Mouse (Mus musculus) forebrain, embryonic 14.5 days (tissue): Measurements from ENCODE around the gene Pgpep1. TPM values are rescaled to one million over a fixed set of nuclear protein-coding genes. Genes with fewer than 3 reads are reported as not detected.
A peak's percentile ranks its signal among the peaks of the same experiment; 100 is the strongest.

Source experiments
- ATAC-seq: fragments of 200-750 bp; cut with Nextera tagmentation; 2 replicates; pipeline ENCODE4 v1.8.0; 2017; ENCODE audit warnings: mild to moderate bottlenecking, moderate library complexity
- DNase-seq: peaks from one replicate; pipeline ENCODE4 v3.0.0-alpha.2; 2015; ENCODE audit warnings: low spot score
- H3K27ac ChIP-seq: fragments of 300-500 bp; sonication (generic); 2 replicates; pipeline ENCODE4 v1.5.1; 2014; ENCODE audit warnings: low read depth, mild to moderate bottlenecking, control low read depth, low read length, moderate library complexity
- H3K27me3 ChIP-seq: fragments of 300-500 bp; sonication (generic); replicated peaks from 2 replicates; pipeline ENCODE4 v1.6.1; 2014; ENCODE audit warnings: low read length, control low read depth, mixed read lengths; ENCODE audit not compliant: control insufficient read depth, insufficient read depth
- H3K36me3 ChIP-seq: fragments of 300-500 bp; sonication (generic); 2 replicates; pipeline ENCODE4 v1.6.1; 2014; ENCODE audit warnings: low read length, control low read depth; ENCODE audit not compliant: control insufficient read depth, insufficient read depth
- H3K4me1 ChIP-seq: fragments of 300-500 bp; sonication (generic); 2 replicates; pipeline ENCODE4 v1.6.1; 2014; ENCODE audit warnings: antibody characterized with exemption, low read length, control low read depth; ENCODE audit not compliant: control insufficient read depth, insufficient read depth
- H3K4me2 ChIP-seq: fragments of 300-500 bp; sonication (generic); 2 replicates; pipeline ENCODE4 v1.6.1; 2014; ENCODE audit warnings: mild to moderate bottlenecking, control low read depth, low read length
- H3K4me3 ChIP-seq: fragments of 300-500 bp; sonication (generic); 2 replicates; pipeline ENCODE4 v1.5.1; 2014; ENCODE audit warnings: low read depth, low read length, control low read depth
- H3K9ac ChIP-seq: fragments of 300-500 bp; sonication (generic); 2 replicates; pipeline ENCODE4 v1.6.1; 2014; ENCODE audit warnings: mild to moderate bottlenecking, low read length, control low read depth, moderate library complexity
- H3K9me3 ChIP-seq: fragments of 300-500 bp; sonication (generic); replicated peaks from 2 replicates; pipeline ENCODE4 v1.6.1; 2016; ENCODE audit warnings: low read length, control low read depth, mixed read lengths; ENCODE audit not compliant: control insufficient read depth
- WGBS: fragments of 180-500 bp; shearing (Covaris S2); extraction: QIAGEN DNeasy Blood & Tissue Kit; methylation state at CpG from one replicate; pipeline ENCODE4 v1.1.7; 2014; 5-methylcytosine and 5-hydroxymethylcytosine counted together
- polyA plus RNA-seq: library from polyadenylated mRNA; unstranded; fragments of >200 nt; fragmentation: Nextera tagmentation; extraction: Ambion mirVana; gene quantifications from 2 replicates; pipeline ENCODE4 v1.2.1, GENCODE M21; 2014

Gene Pgpep1
- polyA plus RNA-seq, 1 experiment from 2014 or later = 101 TPM

GRCm38 (mm10) chr8:70693636-70694035, 33.4 kb upstream of the Pgpep1 start:
- ATAC-seq = no peak
- peaks cover 32% of the 10 kb centered on the region for H3K4me1 ChIP-seq
- no peaks in the 10 kb centered on the region for H3K36me3 ChIP-seq
- H3K9ac ChIP-seq = no peak overlapping the region
- H3K27ac ChIP-seq = no peak overlapping the region
- H3K4me2 ChIP-seq = no peak overlapping the region
- no peak overlapping the region for H3K4me3 ChIP-seq
- no peaks in the 10 kb centered on the region for H3K9me3 ChIP-seq
- H3K27me3 ChIP-seq = no peaks in the 10 kb centered on the region
- WGBS = 84% methylated on average over 5 of the region's 5 CpGs
- DNase-seq = no peak

- H3K27me3 ChIP-seq = no peaks in the 10 kb centered on the region
- whole genome bisulfite sequencing = 2% methylated on average over 20 of the region's 20 CpGs
- no peaks in the 10 kb centered on the region for H3K36me3 ChIP-seq
- peaks cover 19% of the 10 kb centered on the region for H3K4me1 ChIP-seq
- no peaks in the 10 kb centered on the region for H3K9me3 ChIP-seq
- peak; percentile 81 for DNase-seq
- H3K27ac ChIP-seq = peak overlapping the region; percentile 61
- H3K4me2 ChIP-seq = peak overlapping the region; percentile 46
- peak overlapping the region; percentile 54 for H3K9ac ChIP-seq
- peak overlapping the region; percentile 17 for H3K4me3 ChIP-seq
- ATAC-seq = peak; percentile 75
These were observed 31.6 kb upstream of the Pgpep1 start for GRCm38 (mm10) chr8:70691727-70692231.

GRCm38 (mm10) chr8:70691230-70691629, 31.0 kb upstream of the Pgpep1 start:
- DNase-seq (no peak), ATAC-seq (no peak)
- H3K9ac ChIP-seq = peak overlapping the region; percentile 54
- no peaks in the 10 kb centered on the region for H3K27me3 ChIP-seq
- whole genome bisulfite sequencing = 65% methylated on average over 4 of the region's 4 CpGs
- H3K27ac ChIP-seq = peak overlapping the region; percentile 61
- H3K4me2 ChIP-seq = peak overlapping the region; percentile 46
- no peaks in the 10 kb centered on the region for H3K36me3 ChIP-seq
- peak overlapping the region; percentile 17; the same call in 1 of the 2 replicates for H3K4me3 ChIP-seq
- peaks cover 13% of the 10 kb centered on the region for H3K4me1 ChIP-seq
- no peaks in the 10 kb centered on the region for H3K9me3 ChIP-seq

GRCm38 (mm10) chr8:70689892-70690390, 29.8 kb upstream of the Pgpep1 start:
- no peak overlapping the region for H3K4me3 ChIP-seq
- WGBS = 78% methylated on average over 5 of the region's 5 CpGs
- no peak overlapping the region for H3K27ac ChIP-seq
- H3K4me1 ChIP-seq = peaks cover 10% of the 10 kb centered on the region
- H3K36me3 ChIP-seq = no peaks in the 10 kb centered on the region
- H3K9me3 ChIP-seq = no peaks in the 10 kb centered on the region
- H3K4me2 ChIP-seq = no peak overlapping the region
- no peaks in the 10 kb centered on the region for H3K27me3 ChIP-seq
- DNase-seq (no peak), ATAC-seq (no peak)
- H3K9ac ChIP-seq = no peak overlapping the region

- Histone ChIP-seq H3K4me3 (no peak overlapping the region), H3K36me3 (no peaks in the 10 kb centered on the region), H3K9ac (no peak overlapping the region), H3K9me3 (no peaks in the 10 kb centered on the region), H3K4me1 (peaks cover 10% of the 10 kb centered on the region), H3K4me2 (no peak overlapping the region), H3K27ac (no peak overlapping the region), H3K27me3 (no peaks in the 10 kb centered on the region)
- DNase-seq = no peak
- 94% methylated on average over 3 of the region's 3 CpGs for WGBS
- no peak for ATAC-seq
These were observed 27.9 kb upstream of the Pgpep1 start for GRCm38 (mm10) chr8:70688136-70688535.

GRCm38 (mm10) chr8:70687576-70687975, 27.4 kb upstream of the Pgpep1 start:
- ATAC-seq (no peak), DNase-seq (no peak)
- Histone ChIP-seq H3K27ac (no peak overlapping the region), H3K9ac (no peak overlapping the region), H3K9me3 (no peaks in the 10 kb centered on the region), H3K4me3 (no peak overlapping the region), H3K4me2 (no peak overlapping the region), H3K27me3 (no peaks in the 10 kb centered on the region), H3K4me1 (peaks cover 10% of the 10 kb centered on the region), H3K36me3 (no peaks in the 10 kb centered on the region)
- WGBS = 87% methylated on average over 8 of the region's 8 CpGs

- DNase-seq = no peak
- Histone ChIP-seq H3K4me2 (no peak overlapping the region), H3K4me3 (no peak overlapping the region), H3K9ac (no peak overlapping the region), H3K27ac (no peak overlapping the region), H3K36me3 (peaks cover 7% of the 10 kb centered on the region; the same call in 1 of the 2 replicates), H3K9me3 (no peaks in the 10 kb centered on the region), H3K4me1 (no peaks in the 10 kb centered on the region), H3K27me3 (no peaks in the 10 kb centered on the region)
- 48% methylated on average over 7 of the region's 7 CpGs for WGBS
- ATAC-seq = no peak; the same call in 1 of the 2 replicates
These were observed 24.1 kb upstream of the Pgpep1 start for GRCm38 (mm10) chr8:70684291-70684690.

GRCm38 (mm10) chr8:70682692-70683091, 22.5 kb upstream of the Pgpep1 start:
- Histone ChIP-seq H3K4me2 (no peak overlapping the region), H3K36me3 (peaks cover 21% of the 10 kb centered on the region), H3K27me3 (no peaks in the 10 kb centered on the region), H3K9me3 (no peaks in the 10 kb centered on the region), H3K27ac (no peak overlapping the region), H3K4me1 (no peaks in the 10 kb centered on the region), H3K4me3 (no peak overlapping the region), H3K9ac (no peak overlapping the region)
- 67% methylated on average over 3 of the region's 3 CpGs for WGBS
- ATAC-seq (no peak), DNase-seq (no peak)

GRCm38 (mm10) chr8:70682193-70682592, 22.0 kb upstream of the Pgpep1 start:
- no peak overlapping the region for H3K27ac ChIP-seq
- no peak overlapping the region for H3K4me3 ChIP-seq
- DNase-seq = no peak
- H3K4me2 ChIP-seq = no peak overlapping the region
- no peaks in the 10 kb centered on the region for H3K9me3 ChIP-seq
- no peaks in the 10 kb centered on the region for H3K27me3 ChIP-seq
- H3K9ac ChIP-seq = peak overlapping the region; percentile 37; the same call in 1 of the 2 replicates
- H3K4me1 ChIP-seq = no peaks in the 10 kb centered on the region
- no peak for ATAC-seq
- 17% methylated on average over 19 of the region's 19 CpGs for WGBS
- H3K36me3 ChIP-seq = peaks cover 25% of the 10 kb centered on the region
